Mouse (Mus musculus) lung, postnatal 36 days (tissue): ENCODE measurements around the gene Rbfox1.

ENCODE experiments used
- DNase-seq: peaks from one replicate; pipeline ENCODE4 v3.0.0; 2022; ENCODE audit warnings: mixed read lengths

Gene Rbfox1

GRCm38 (mm10) chr16:6732646-6733045 lies 847.5 kb downstream of the Rbfox1 start:
- no peak for DNase-seq

GRCm38 (mm10) chr16:6733427-6733826 lies 848.3 kb downstream of the Rbfox1 start:
- no peak for DNase-seq

DNA sequence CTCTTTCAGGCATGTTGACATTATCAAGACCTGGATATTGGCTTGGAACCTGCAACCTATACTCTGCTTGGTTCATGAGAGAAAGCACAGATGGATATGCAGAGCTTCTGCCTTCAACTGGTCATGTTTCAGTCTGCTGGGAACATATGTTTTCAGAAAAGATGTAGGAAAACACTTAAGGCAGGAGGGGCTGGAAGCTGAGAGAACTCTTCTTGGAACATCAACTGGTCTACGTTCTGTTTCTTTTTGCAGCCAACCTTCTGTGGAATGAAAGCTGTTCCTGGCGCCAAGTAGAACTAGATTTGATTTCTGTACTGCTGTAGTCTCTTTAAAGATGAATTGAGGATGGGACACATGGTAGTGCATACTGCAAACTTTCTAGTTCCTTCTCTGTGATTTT lies 851.4 kb downstream of the Rbfox1 start:
- no peak for DNase-seq

GRCm38 (mm10) chr16:6736998-6737397 lies 851.8 kb downstream of the Rbfox1 start:
- DNase-seq: no peak

- no peak for DNase-seq
These were observed 861.0 kb downstream of the Rbfox1 start for GRCm38 (mm10) chr16:6746116-6746515.

- DNase-seq: no peak
These were observed 865.3 kb downstream of the Rbfox1 start for GRCm38 (mm10) chr16:6750491-6750890.

DNA sequence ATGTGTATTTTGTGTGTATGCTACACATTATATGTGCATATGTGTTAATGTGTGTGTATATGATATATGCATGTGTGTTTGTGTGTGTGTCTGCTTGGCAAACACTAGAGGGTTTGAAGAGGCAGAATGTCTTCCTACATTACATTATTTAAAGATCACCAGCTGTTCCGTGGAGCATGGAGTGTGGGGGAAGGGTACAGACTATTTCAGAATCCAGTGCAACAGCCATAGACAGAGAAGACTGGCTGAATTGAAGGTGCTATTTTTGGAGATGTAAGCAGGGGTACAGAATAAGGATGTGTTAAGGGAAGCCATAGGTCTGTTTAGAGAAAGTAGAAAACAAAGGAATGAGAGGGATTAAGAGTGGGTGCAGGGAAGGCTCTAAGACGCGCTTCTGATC lies 869.7 kb downstream of the Rbfox1 start:
- no peak for DNase-seq

DNA sequence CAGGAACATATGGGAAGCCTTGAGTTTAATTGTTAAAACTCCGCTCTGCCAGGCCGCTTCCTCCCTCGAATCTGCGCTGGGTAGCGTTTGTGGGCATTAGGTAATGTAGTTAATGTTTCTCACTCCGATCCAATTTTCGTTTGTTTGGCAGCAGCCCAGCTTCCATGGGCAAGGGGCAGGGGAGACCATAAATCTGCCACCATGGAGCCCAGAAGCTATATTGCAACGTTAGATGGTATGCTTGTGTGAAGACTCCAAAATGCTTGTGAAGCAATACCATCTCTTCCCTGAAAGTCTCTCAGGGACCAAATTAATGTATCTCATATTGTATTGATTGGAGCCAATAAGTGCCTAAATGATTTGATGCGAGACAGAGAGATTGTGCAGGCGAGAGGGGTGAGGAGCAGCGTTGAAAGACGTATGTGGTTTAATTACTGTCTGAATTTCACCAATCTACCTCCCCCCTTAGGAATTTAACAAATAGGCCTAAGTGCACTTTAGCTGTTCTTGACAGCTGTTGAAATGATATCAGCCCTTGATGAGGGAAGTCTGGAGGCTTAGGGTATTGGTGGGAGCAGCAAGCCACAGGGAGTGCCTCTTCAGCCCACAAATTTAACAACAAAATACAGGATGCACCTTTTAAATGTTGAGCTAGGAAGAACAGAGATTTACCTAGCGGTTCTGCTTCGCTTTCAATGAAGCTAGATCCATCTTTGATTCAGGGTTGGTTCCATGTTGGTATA lies 884.5 kb downstream of the Rbfox1 start:
- DNase-seq: no peak

DNA sequence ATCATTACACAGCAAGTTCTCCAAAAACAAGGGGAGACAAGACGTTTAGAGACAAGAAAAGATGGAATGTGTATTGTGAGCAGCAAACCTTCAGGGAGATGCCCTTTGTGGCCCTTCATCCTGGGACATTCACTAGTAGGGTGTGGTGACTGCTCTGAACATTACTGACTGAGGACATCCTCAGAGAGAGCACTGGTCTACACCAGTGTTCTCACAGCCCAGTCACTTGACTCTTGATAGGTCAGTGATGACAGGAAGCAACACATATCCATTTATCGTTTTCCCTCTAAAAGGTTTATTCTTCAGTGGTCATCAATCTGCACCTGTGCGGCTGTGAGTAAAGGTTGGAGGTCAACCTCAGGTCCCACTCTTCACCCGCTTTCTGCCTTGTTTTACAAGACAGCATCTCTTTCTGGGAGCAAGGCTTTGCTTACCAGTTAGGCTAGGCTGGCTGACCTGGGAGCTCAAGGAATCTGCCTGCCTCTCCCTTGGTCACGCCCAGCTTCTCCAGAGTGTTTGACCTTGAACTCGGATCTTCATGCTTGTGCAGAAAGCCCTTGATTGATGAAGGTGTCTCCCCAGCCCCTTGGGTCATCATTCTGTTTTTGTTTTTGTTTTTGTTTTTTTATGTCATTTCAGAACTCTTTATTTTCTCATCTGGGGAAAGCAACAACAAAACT lies 892.5 kb downstream of the Rbfox1 start:
- no peak for DNase-seq

DNA sequence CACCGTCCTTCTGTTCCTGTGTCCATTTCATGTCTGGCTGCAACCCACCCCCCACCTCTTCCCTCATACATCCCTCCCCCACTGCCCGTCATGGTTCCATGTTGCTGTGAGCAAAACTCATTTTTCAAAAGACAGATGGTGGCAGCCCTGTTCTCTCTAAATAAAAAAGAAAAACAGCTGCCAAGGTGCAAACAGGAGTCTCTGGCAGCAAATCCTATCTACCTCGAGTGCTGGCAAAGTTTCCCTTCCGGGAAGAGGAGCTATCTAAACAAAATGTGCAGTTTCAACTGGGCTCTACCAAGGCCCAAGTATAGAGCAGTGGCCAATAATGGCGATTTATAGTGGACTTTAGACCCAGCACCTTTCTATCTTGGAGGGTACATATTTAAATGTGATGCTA lies 899.0 kb downstream of the Rbfox1 start:
- DNase-seq: no peak

GRCm38 (mm10) chr16:6785026-6785425 lies 899.9 kb downstream of the Rbfox1 start:
- DNase-seq: no peak

DNA sequence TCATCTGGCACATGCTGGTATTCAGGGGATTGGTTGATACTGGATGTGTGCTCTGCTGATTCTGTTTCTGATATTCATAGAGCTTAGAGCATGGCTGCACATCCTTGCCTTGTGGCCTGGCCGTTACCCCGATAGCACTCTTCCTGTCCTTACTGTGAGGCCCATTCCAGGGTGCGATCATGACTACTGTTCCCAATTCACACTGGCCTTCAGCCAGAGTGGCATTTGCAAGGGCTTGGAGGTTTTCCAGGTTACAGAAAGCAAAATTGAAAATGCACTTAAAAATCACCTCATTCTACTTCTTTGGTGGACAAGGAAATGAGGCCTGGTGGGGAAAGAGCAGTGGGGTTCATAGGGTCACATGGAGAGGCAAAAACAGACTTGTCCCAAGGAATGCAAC lies 906.1 kb downstream of the Rbfox1 start:
- DNase-seq: no peak

- DNase-seq: peak; percentile 51
These were observed 906.5 kb downstream of the Rbfox1 start for GRCm38 (mm10) chr16:6791655-6792054.

GRCm38 (mm10) chr16:6806246-6806645 lies 921.1 kb downstream of the Rbfox1 start:
- no peak for DNase-seq

- no peak for DNase-seq
These were observed 922.7 kb downstream of the Rbfox1 start for GRCm38 (mm10) chr16:6807835-6808234.

GRCm38 (mm10) chr16:6813871-6814270 lies 928.7 kb downstream of the Rbfox1 start:
- no peak for DNase-seq

DNA sequence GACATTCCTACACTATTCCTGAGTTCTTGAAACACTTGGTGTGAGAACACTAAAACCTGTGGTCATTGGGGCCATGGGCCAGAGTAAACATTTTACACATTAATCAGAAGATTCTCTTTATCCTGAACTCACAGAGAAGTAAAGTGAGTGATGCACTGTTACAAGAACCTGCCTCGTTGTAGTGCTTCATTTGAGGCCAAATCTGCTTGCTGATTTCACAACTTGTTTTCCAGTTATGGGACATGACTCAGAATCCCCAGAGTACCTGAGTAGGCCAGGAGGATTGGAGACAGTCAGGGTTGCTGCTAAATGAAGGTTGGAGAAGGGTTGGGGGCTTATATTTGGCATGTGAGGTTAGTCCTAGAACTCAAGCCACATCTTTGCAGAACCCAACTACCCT lies 936.6 kb downstream of the Rbfox1 start:
- no peak for DNase-seq

GRCm38 (mm10) chr16:6829892-6830524 lies 944.9 kb downstream of the Rbfox1 start:
- DNase-seq: no peak

DNA sequence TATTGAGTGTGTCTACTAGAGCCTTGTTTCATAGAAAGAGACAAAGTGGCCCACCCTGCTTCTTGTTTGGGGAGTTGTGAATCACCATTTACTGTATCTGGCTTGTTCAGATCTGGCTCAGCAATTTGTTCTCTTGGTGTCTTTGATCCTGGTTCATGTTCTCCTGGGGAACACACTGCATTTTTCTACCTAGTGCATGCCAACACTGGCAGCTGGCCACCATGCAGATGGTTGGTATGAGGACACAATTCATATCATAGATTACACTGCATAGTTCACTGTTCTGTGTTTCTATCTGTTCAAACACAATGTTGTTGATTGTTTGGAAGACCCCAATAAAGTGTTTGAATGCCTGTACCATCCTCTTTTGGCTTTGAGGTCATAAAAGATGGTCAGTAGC lies 948.3 kb downstream of the Rbfox1 start:
- no peak for DNase-seq

GRCm38 (mm10) chr16:6835051-6835450 lies 949.9 kb downstream of the Rbfox1 start:
- no peak for DNase-seq

DNA sequence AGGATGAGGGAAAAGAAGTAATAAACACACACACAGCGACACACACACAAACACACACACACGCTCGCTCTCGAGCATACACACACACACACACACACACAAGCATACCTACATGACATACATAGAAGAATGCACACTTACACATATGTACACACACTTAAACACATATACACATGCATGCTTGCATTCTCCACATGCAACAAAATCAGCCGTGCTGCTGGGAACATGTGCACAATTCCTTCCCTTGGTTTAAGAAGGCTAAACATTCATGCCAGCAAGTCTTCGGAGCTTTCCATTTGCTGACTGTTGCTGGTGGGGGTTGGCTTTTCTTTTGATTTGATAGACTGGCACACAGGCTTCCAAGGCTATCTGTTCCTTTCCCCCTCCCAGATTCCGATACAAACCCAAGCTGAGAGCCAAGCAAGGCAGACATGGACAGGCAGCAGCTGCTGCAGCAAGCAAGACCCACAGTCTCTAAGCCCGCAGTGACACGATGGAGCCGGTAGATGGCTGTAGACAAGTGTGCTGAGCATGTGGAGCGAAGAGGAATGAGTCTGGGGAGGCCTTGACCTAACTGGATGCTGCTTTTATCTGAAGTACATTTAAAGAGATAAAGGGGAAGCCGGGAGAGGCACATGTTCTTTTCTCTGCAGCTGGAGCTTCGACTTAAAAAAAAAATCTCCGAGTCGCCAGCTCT lies 954.3 kb downstream of the Rbfox1 start:
- DNase-seq: peak; percentile 52

DNA sequence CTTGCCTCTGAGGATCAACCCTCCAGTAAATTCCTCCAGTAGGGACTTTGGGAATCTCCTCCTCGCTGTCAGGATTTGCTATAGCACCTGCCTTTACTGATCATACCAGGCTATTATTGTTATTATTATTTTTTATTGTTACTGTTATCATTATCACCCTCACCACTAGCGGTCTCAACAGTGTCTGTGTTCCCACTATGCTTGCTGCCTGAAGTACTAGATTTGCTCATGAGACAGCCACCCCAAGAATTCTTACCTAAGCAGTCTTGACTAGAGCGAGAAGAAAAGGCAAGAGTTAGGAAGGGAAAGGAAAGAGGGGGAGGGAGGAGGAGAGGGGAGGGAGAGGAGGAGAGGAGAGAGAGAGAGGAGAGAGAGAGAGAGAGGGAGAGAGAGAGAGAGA lies 954.9 kb downstream of the Rbfox1 start:
- no peak for DNase-seq

DNA sequence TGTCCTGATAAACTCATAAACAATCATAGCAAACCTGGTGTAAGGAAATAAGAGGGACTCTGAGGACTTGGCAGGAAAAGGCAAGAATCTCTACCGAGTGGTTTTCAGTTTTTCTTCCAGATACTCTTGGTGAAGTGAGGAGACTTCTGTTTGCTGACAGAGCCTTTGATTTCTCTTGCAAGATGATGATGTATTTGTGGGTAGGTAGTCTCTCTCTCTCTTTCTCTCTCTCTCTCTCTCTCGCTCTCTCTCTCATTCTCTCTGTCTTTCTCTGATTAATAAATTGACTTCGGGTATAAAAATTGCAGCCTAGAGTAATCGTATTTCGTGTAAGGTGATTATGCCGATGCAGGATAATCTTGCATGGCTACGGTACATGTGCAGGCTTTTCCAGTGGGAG lies 955.3 kb downstream of the Rbfox1 start:
- DNase-seq: no peak
